Mouse (Mus musculus): ENCODE measurements around the gene Cd160. TPM values are rescaled to one million over a fixed set of nuclear protein-coding genes. Genes with fewer than 3 reads are reported as not detected.

Gene Cd160
- polyA plus RNA-seq, 1 experiment from 2014 or later: 0.08 TPM

GRCm38 (mm10) chr3:96838996-96839645 is 10.0 kb upstream of the Cd160 start:
- no peak overlapping the region for H3K4me3 ChIP-seq (ENCODE audit: low read length)
- peak overlapping the region; percentile 56 for H3K27ac ChIP-seq (ENCODE audit: low read depth, low read length)
- 46% methylated on average over 7 of the region's 7 CpGs for WGBS
- peak; percentile 82 for ATAC-seq (ENCODE audit: low FRiP score, low TSS enrichment)
- no peak overlapping the region for H3K9ac ChIP-seq (ENCODE audit: low read depth, low read length)
- H3K4me2 ChIP-seq (replicated peaks; ENCODE audit: low read depth, low read length): no peak overlapping the region
- no peaks in the 10 kb centered on the region for H3K36me3 ChIP-seq (ENCODE audit: control insufficient read depth, insufficient read depth, low read length)
- H3K4me1 ChIP-seq (ENCODE audit: control insufficient read depth, insufficient read depth, low read length): no peaks in the 10 kb centered on the region; the same call in 1 of the 2 replicates
- H3K9me3 ChIP-seq (ENCODE audit: control insufficient read depth, low read length): no peaks in the 10 kb centered on the region
- no peaks in the 10 kb centered on the region for H3K27me3 ChIP-seq (ENCODE audit: control insufficient read depth, insufficient read depth, low read length)

GRCm38 (mm10) chr3:96836414-96836813 is 7.3 kb upstream of the Cd160 start:
- Histone ChIP-seq H3K27me3 (ENCODE audit: control insufficient read depth, insufficient read depth, low read length) (no peaks in the 10 kb centered on the region), H3K4me1 (ENCODE audit: control insufficient read depth, insufficient read depth, low read length) (no peaks in the 10 kb centered on the region; the same call in 1 of the 2 replicates), H3K4me3 (ENCODE audit: low read length) (no peak overlapping the region), H3K9me3 (ENCODE audit: control insufficient read depth, low read length) (no peaks in the 10 kb centered on the region), H3K4me2 (replicated peaks; ENCODE audit: low read depth, low read length) (no peak overlapping the region), H3K9ac (ENCODE audit: low read depth, low read length) (no peak overlapping the region), H3K36me3 (ENCODE audit: control insufficient read depth, insufficient read depth, low read length) (no peaks in the 10 kb centered on the region), H3K27ac (ENCODE audit: low read depth, low read length) (no peak overlapping the region)
- no peak for ATAC-seq (ENCODE audit: low FRiP score, low TSS enrichment)
- 55% methylated on average over 2 of the region's 2 CpGs for WGBS

GRCm38 (mm10) chr3:96834587-96835348 is 5.6 kb upstream of the Cd160 start:
- no peak for ATAC-seq (ENCODE audit: low FRiP score, low TSS enrichment)
- H3K27ac ChIP-seq (ENCODE audit: low read depth, low read length): no peak overlapping the region; the same call in 1 of the 2 replicates
- H3K27me3 ChIP-seq (ENCODE audit: control insufficient read depth, insufficient read depth, low read length): no peaks in the 10 kb centered on the region
- no peak overlapping the region for H3K4me3 ChIP-seq (ENCODE audit: low read length)
- no peak overlapping the region for H3K4me2 ChIP-seq (replicated peaks; ENCODE audit: low read depth, low read length)
- no peaks in the 10 kb centered on the region; the same call in 1 of the 2 replicates for H3K4me1 ChIP-seq (ENCODE audit: control insufficient read depth, insufficient read depth, low read length)
- H3K9ac ChIP-seq (ENCODE audit: low read depth, low read length): no peak overlapping the region
- H3K9me3 ChIP-seq (ENCODE audit: control insufficient read depth, low read length): no peaks in the 10 kb centered on the region
- 39% methylated on average over 7 of the region's 7 CpGs for WGBS
- no peaks in the 10 kb centered on the region for H3K36me3 ChIP-seq (ENCODE audit: control insufficient read depth, insufficient read depth, low read length)

GRCm38 (mm10) chr3:96832930-96833329 is 3.8 kb upstream of the Cd160 start:
- H3K9ac ChIP-seq (ENCODE audit: low read depth, low read length): no peak overlapping the region
- no peaks in the 10 kb centered on the region; the same call in 1 of the 2 replicates for H3K4me1 ChIP-seq (ENCODE audit: control insufficient read depth, insufficient read depth, low read length)
- H3K9me3 ChIP-seq (ENCODE audit: control insufficient read depth, low read length): no peaks in the 10 kb centered on the region
- WGBS: 42% methylated on average over 5 of the region's 5 CpGs
- H3K27me3 ChIP-seq (ENCODE audit: control insufficient read depth, insufficient read depth, low read length): no peaks in the 10 kb centered on the region
- no peak overlapping the region for H3K4me3 ChIP-seq (ENCODE audit: low read length)
- no peak for ATAC-seq (ENCODE audit: low FRiP score, low TSS enrichment)
- H3K27ac ChIP-seq (ENCODE audit: low read depth, low read length): no peak overlapping the region
- H3K4me2 ChIP-seq (replicated peaks; ENCODE audit: low read depth, low read length): no peak overlapping the region
- H3K36me3 ChIP-seq (ENCODE audit: control insufficient read depth, insufficient read depth, low read length): no peaks in the 10 kb centered on the region

- Histone ChIP-seq H3K9me3 (ENCODE audit: control insufficient read depth, low read length) (no peaks in the 10 kb centered on the region), H3K27me3 (ENCODE audit: control insufficient read depth, insufficient read depth, low read length) (no peaks in the 10 kb centered on the region), H3K27ac (ENCODE audit: low read depth, low read length) (no peak overlapping the region), H3K4me3 (ENCODE audit: low read length) (no peak overlapping the region), H3K36me3 (ENCODE audit: control insufficient read depth, insufficient read depth, low read length) (no peaks in the 10 kb centered on the region), H3K9ac (ENCODE audit: low read depth, low read length) (no peak overlapping the region), H3K4me2 (replicated peaks; ENCODE audit: low read depth, low read length) (no peak overlapping the region), H3K4me1 (ENCODE audit: control insufficient read depth, insufficient read depth, low read length) (0 out of 2 replicates have a peak, but pooled peaks cover 2% of the 10 kb centered on the region)
- 72% methylated on average over 10 of the region's 10 CpGs for WGBS
- ATAC-seq (ENCODE audit: low FRiP score, low TSS enrichment): 0 out of 2 replicates have a peak, but pooled peaks have one; percentile 26
Observed at GRCm38 (mm10) chr3:96829856-96830255, 705 bp upstream of the Cd160 start.

- Histone ChIP-seq H3K27ac (ENCODE audit: low read depth, low read length) (no peak overlapping the region), H3K4me2 (replicated peaks; ENCODE audit: low read depth, low read length) (no peak overlapping the region), H3K9me3 (ENCODE audit: control insufficient read depth, low read length) (no peaks in the 10 kb centered on the region), H3K36me3 (ENCODE audit: control insufficient read depth, insufficient read depth, low read length) (no peaks in the 10 kb centered on the region), H3K27me3 (ENCODE audit: control insufficient read depth, insufficient read depth, low read length) (no peaks in the 10 kb centered on the region), H3K4me1 (ENCODE audit: control insufficient read depth, insufficient read depth, low read length) (0 out of 2 replicates have a peak, but pooled peaks cover 2% of the 10 kb centered on the region), H3K4me3 (ENCODE audit: low read length) (no peak overlapping the region), H3K9ac (ENCODE audit: low read depth, low read length) (no peak overlapping the region)
- WGBS: 39% methylated on average over 15 of the region's 15 CpGs
- no peak for ATAC-seq (ENCODE audit: low FRiP score, low TSS enrichment)
Observed at GRCm38 (mm10) chr3:96828308-96828864, 765 bp downstream of the Cd160 start.

GRCm38 (mm10) chr3:96825261-96825660 is 3.9 kb downstream of the Cd160 start:
- H3K4me2 ChIP-seq (replicated peaks; ENCODE audit: low read depth, low read length): no peak overlapping the region
- no peak overlapping the region for H3K4me3 ChIP-seq (ENCODE audit: low read length)
- H3K27me3 ChIP-seq (ENCODE audit: control insufficient read depth, insufficient read depth, low read length): no peaks in the 10 kb centered on the region
- 46% methylated on average over 11 of the region's 11 CpGs for WGBS
- no peak overlapping the region for H3K9ac ChIP-seq (ENCODE audit: low read depth, low read length)
- H3K27ac ChIP-seq (ENCODE audit: low read depth, low read length): no peak overlapping the region
- H3K9me3 ChIP-seq (ENCODE audit: control insufficient read depth, low read length): no peaks in the 10 kb centered on the region
- ATAC-seq (ENCODE audit: low FRiP score, low TSS enrichment): no peak
- H3K4me1 ChIP-seq (ENCODE audit: control insufficient read depth, insufficient read depth, low read length): 0 out of 2 replicates have a peak, but pooled peaks cover 2% of the 10 kb centered on the region
- H3K36me3 ChIP-seq (ENCODE audit: control insufficient read depth, insufficient read depth, low read length): no peaks in the 10 kb centered on the region

GRCm38 (mm10) chr3:96824614-96825013 is 4.5 kb downstream of the Cd160 start:
- H3K27ac ChIP-seq (ENCODE audit: low read depth, low read length): no peak overlapping the region
- no peak overlapping the region for H3K4me2 ChIP-seq (replicated peaks; ENCODE audit: low read depth, low read length)
- H3K36me3 ChIP-seq (ENCODE audit: control insufficient read depth, insufficient read depth, low read length): no peaks in the 10 kb centered on the region
- no peak overlapping the region for H3K4me3 ChIP-seq (ENCODE audit: low read length)
- H3K9ac ChIP-seq (ENCODE audit: low read depth, low read length): no peak overlapping the region
- no peaks in the 10 kb centered on the region for H3K9me3 ChIP-seq (ENCODE audit: control insufficient read depth, low read length)
- no peak for ATAC-seq (ENCODE audit: low FRiP score, low TSS enrichment)
- H3K4me1 ChIP-seq (ENCODE audit: control insufficient read depth, insufficient read depth, low read length): 0 out of 2 replicates have a peak, but pooled peaks cover 2% of the 10 kb centered on the region
- WGBS: 85% methylated on average over 12 of the region's 12 CpGs
- no peaks in the 10 kb centered on the region for H3K27me3 ChIP-seq (ENCODE audit: control insufficient read depth, insufficient read depth, low read length)

GRCm38 (mm10) chr3:96823701-96824100 is 5.5 kb downstream of the Cd160 start:
- no peak overlapping the region for H3K4me2 ChIP-seq (replicated peaks; ENCODE audit: low read depth, low read length)
- ATAC-seq (ENCODE audit: low FRiP score, low TSS enrichment): no peak
- 34% methylated on average over 3 of the region's 3 CpGs for WGBS

More at GRCm38 (mm10) chr3:96823701-96824100, 5.5 kb downstream of the Cd160 start:
- no peaks in the 10 kb centered on the region for H3K27me3 ChIP-seq (ENCODE audit: control insufficient read depth, insufficient read depth, low read length)
- H3K9ac ChIP-seq (ENCODE audit: low read depth, low read length): no peak overlapping the region
- H3K9me3 ChIP-seq (ENCODE audit: control insufficient read depth, low read length): no peaks in the 10 kb centered on the region
- H3K4me1 ChIP-seq (ENCODE audit: control insufficient read depth, insufficient read depth, low read length): 0 out of 2 replicates have a peak, but pooled peaks cover 2% of the 10 kb centered on the region
- no peak overlapping the region for H3K27ac ChIP-seq (ENCODE audit: low read depth, low read length)
- no peak overlapping the region for H3K4me3 ChIP-seq (ENCODE audit: low read length)
- no peaks in the 10 kb centered on the region for H3K36me3 ChIP-seq (ENCODE audit: control insufficient read depth, insufficient read depth, low read length)

Measured in kidney, embryonic 14.5 days (tissue).